Mouse (Mus musculus): ENCODE measurements at regions not wholly inside any gene's neighbourhood (a gene's known extent, or its start where the extent isn't known, plus 50 kb on each side); places are given as distances from the start of the nearest gene placed in this dataset. TPM values are rescaled to one million over a fixed set of nuclear protein-coding genes. Genes with fewer than 3 reads are reported as not detected.

DNA sequence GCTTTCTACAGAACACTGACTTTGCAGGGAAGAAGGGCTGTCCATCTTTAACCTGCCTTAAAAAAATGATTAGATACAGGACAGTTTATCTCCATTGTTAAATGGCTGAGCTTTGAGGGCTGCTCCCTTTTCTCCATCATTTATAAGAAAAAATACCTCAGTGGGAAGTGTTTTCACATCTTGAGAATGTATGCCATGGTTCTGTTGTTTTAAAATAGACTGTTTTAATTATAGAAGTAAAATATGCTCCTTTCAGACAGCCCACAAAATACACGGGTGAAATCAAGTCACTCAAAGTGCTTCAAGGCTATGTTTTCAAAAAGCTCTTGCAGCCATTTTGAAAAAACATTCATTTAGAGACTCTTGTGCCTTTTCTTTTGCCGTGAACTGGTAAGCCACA is 50.0 kb upstream of the Klf7 start:
- no peaks in the 10 kb centered on the region for H3K4me1 ChIP-seq (replicated peaks)
- ATAC-seq (ENCODE audit: insufficient number of reproducible peaks, low FRiP score), result no peak
- 69% methylated on average over 2 of the region's 2 CpGs for WGBS

More for the DNA sequence above, 50.0 kb upstream of the Klf7 start:
- Histone ChIP-seq H3K27ac (ENCODE audit: poor library complexity, severe bottlenecking) (no peak overlapping the region), H3K9me3 (replicated peaks) (no peaks in the 10 kb centered on the region), H3K9ac (no peak overlapping the region), H3K4me2 (no peak overlapping the region), H3K27me3 (replicated peaks) (no peaks in the 10 kb centered on the region), H3K36me3 (no peaks in the 10 kb centered on the region), H3K4me3 (no peak overlapping the region)

Small RNAs in the stretch of these regions (microRNA-seq; reads per million reads assigned to microRNA genes)
- not detected for gene Gm25748

All from heart, embryonic 12.5 days (tissue).